ENCODE assay signal across 10 mouse cellular contexts in the genomic region with DNA sequence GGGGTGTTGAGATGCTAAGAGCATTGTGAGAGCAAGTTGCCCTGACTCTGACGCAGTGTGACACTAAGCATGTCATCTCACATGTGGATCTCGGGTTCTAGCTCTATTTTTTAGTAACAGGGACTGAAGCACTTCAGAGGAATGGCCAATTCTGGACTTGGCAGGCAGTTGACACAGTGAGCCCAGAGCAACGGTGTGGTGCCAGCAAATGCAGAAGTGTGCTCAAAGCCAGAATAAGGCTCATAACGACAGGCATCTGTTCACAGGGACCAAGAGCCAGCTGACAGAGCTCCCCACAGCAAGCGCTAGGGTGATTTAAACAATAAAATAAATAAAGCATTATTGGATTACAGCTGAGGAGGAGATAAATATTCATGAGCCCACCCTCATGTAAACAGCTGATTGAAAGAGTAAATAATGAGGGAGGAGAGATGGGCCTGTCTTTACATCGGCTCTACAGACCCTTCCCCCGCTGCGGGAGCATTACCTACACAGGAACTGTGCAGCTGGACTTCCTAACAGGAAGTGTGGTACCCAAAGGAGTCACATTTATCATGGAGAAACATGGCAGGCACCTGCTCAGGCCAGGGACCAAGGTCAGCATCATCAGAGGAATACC.
DNase-seq lines count a peak whose midpoint lies in the region; ATAC-seq and TF ChIP-seq lines count a peak whose summit lies in the region.
"Had no signal": no experiment of that assay in that cellular context is flagged by ENCODE, and none has a peak within 500 bp of the region (broad histone marks: within the 10 kb centered on the region; RNA-seq: fewer than 3 reads in every experiment).

No protein-coding gene starts in this region.

- no peaks in the 10 kb centered on the region for H3K9me3 ChIP-seq in lung, embryonic 15.5 days
- no peaks in the 10 kb centered on the region for H3K9me3 ChIP-seq in forebrain, embryonic 14.5 days (replicated peaks; ENCODE audit: control insufficient read depth, low read length)
- no peaks in the 10 kb centered on the region for H3K9me3 ChIP-seq in hindbrain, embryonic 13.5 days
- no peaks in the 10 kb centered on the region for H3K9me3 ChIP-seq in midbrain, postnatal 0 days (ENCODE audit: low read length)
- H3K9me3 ChIP-seq: heart, embryonic 15.5 days; limb, embryonic 15.5 days had no signal

- H3K4me1 ChIP-seq in lung, embryonic 15.5 days: peaks cover 23% of the 10 kb centered on the region
- peaks cover 5% of the 10 kb centered on the region; the same call in 1 of the 2 replicates for H3K4me1 ChIP-seq in lung, adult 2 months (ENCODE audit: control insufficient read depth, insufficient read depth, low read length)
- H3K4me1 ChIP-seq in forebrain, embryonic 14.5 days (ENCODE audit: control insufficient read depth, insufficient read depth, low read length): peaks cover 7% of the 10 kb centered on the region
- H3K4me1 ChIP-seq in hindbrain, embryonic 13.5 days (replicated peaks): peaks cover 39% of the 10 kb centered on the region
- H3K4me1 ChIP-seq in midbrain, postnatal 0 days (ENCODE audit: insufficient read depth, low read length): 0 out of 2 replicates have a peak, but pooled peaks cover 3% of the 10 kb centered on the region

- H3K27me3 ChIP-seq in lung, embryonic 15.5 days: no peaks in the 10 kb centered on the region
- no peaks in the 10 kb centered on the region for H3K27me3 ChIP-seq in forebrain, embryonic 14.5 days (replicated peaks; ENCODE audit: control insufficient read depth, insufficient read depth, low read length)
- H3K27me3 ChIP-seq in hindbrain, embryonic 13.5 days: 0 out of 2 replicates have a peak, but pooled peaks cover 3% of the 10 kb centered on the region
- H3K27me3 ChIP-seq in midbrain, postnatal 0 days (ENCODE audit: insufficient read depth, low read length): no peaks in the 10 kb centered on the region
- H3K27me3 ChIP-seq: heart, embryonic 15.5 days; limb, embryonic 15.5 days had no signal

- H3K9ac ChIP-seq in lung, embryonic 15.5 days: no peak overlapping the region
- no peak overlapping the region for H3K9ac ChIP-seq in forebrain, embryonic 14.5 days (ENCODE audit: low read length)
- no peak overlapping the region for H3K9ac ChIP-seq in hindbrain, embryonic 13.5 days
- no peak overlapping the region for H3K9ac ChIP-seq in midbrain, postnatal 0 days (replicated peaks; ENCODE audit: low read length, poor library complexity, severe bottlenecking)
- H3K9ac ChIP-seq: heart, embryonic 15.5 days; limb, embryonic 15.5 days had no signal

- DNase-seq in lung, adult 2 months: no peak
- peak; percentile 85 for DNase-seq in forebrain, embryonic 14.5 days (ENCODE audit: low spot score)
- peak; percentile 79 for DNase-seq in midbrain, postnatal 0 days (ENCODE audit: low spot score)
- no peak for DNase-seq in spleen, postnatal 36 days (ENCODE audit: low spot score in 2 of 2)
- no peak for DNase-seq in left cerebral cortex, adult 11 months (ENCODE audit: low spot score)

- H3K4me2 ChIP-seq in lung, embryonic 15.5 days: no peak overlapping the region
- no peak overlapping the region for H3K4me2 ChIP-seq in forebrain, embryonic 14.5 days (ENCODE audit: low read length)
- H3K4me2 ChIP-seq in hindbrain, embryonic 13.5 days: no peak overlapping the region
- H3K4me2 ChIP-seq in midbrain, postnatal 0 days (ENCODE audit: low read depth, low read length, poor library complexity, severe bottlenecking): no peak overlapping the region
- H3K4me2 ChIP-seq: heart, embryonic 15.5 days; limb, embryonic 15.5 days had no signal

- no peak overlapping the region for H3K27ac ChIP-seq in lung, embryonic 15.5 days
- peak overlapping the region; percentile 35; the same call in 1 of the 2 replicates for H3K27ac ChIP-seq in forebrain, embryonic 14.5 days (ENCODE audit: low read depth, low read length)
- H3K27ac ChIP-seq in hindbrain, embryonic 13.5 days: peak overlapping the region; percentile 58
- H3K27ac ChIP-seq in midbrain, postnatal 0 days (ENCODE audit: low read depth, low read length): no peak overlapping the region
- H3K27ac ChIP-seq: heart, embryonic 15.5 days; limb, embryonic 15.5 days had no signal

- no peaks in the 10 kb centered on the region for H3K36me3 ChIP-seq in lung, embryonic 15.5 days
- no peaks in the 10 kb centered on the region for H3K36me3 ChIP-seq in forebrain, embryonic 14.5 days (ENCODE audit: control insufficient read depth, insufficient read depth, low read length)
- H3K36me3 ChIP-seq in hindbrain, embryonic 13.5 days: no peaks in the 10 kb centered on the region
- H3K36me3 ChIP-seq in midbrain, postnatal 0 days (ENCODE audit: insufficient read depth, low read length): no peaks in the 10 kb centered on the region
- H3K36me3 ChIP-seq: heart, embryonic 15.5 days; limb, embryonic 15.5 days had no signal

- 35% methylated on average over 8 of the region's 8 CpGs for WGBS in lung, embryonic 15.5 days
- 28% methylated on average over 8 of the region's 8 CpGs for WGBS in lung, adult 2 months
- 27% methylated on average over 8 of the region's 8 CpGs for WGBS in forebrain, embryonic 14.5 days
- 30% methylated on average over 8 of the region's 8 CpGs for WGBS in hindbrain, embryonic 13.5 days
- WGBS in midbrain, postnatal 0 days: 36% methylated on average over 8 of the region's 8 CpGs

- TF ChIP-seq POLR2A in lung, adult 2 months (IDR thresholded peaks at IDR 0.05; ENCODE audit: borderline replicate concordance, extremely low read depth, low read depth, low read length): no peak

- ATAC-seq in lung, embryonic 15.5 days (ENCODE audit: borderline replicate concordance, extremely low read depth, low FRiP score, low TSS enrichment): peak; percentile 37; the same call in 1 of the 2 replicates
- peak; percentile 89 for ATAC-seq in forebrain, embryonic 14.5 days
- peak; percentile 70 for ATAC-seq in hindbrain, embryonic 13.5 days (ENCODE audit: low FRiP score)
- peak; percentile 20; the same call in 1 of the 2 replicates for ATAC-seq in midbrain, postnatal 0 days (ENCODE audit: low FRiP score)
- no peak for ATAC-seq in erythroblast, adult 5-6 weeks (replicated peaks; ENCODE audit: low FRiP score, poor library complexity, severe bottlenecking)

- no peak overlapping the region for H3K4me3 ChIP-seq in lung, embryonic 15.5 days
- H3K4me3 ChIP-seq in lung, adult 2 months (replicated peaks; ENCODE audit: extremely low read depth, low read depth, low read length): no peak overlapping the region
- H3K4me3 ChIP-seq in forebrain, embryonic 14.5 days (ENCODE audit: low read depth, low read length): no peak overlapping the region
- H3K4me3 ChIP-seq in hindbrain, embryonic 13.5 days: no peak overlapping the region
- H3K4me3 ChIP-seq in midbrain, postnatal 0 days (ENCODE audit: low read depth, low read length): no peak overlapping the region
- H3K4me3 ChIP-seq: heart, embryonic 15.5 days; limb, embryonic 15.5 days had no signal

- no peak for TF ChIP-seq CTCF in lung, adult 2 months (IDR thresholded peaks at IDR 0.05; ENCODE audit: insufficient read depth, low read length)
- no peak for TF ChIP-seq CTCF in midbrain, postnatal 0 days (IDR thresholded peaks at IDR 0.05)

Comparison
In these comparisons a context has a peak if more than half of its experiments do, and no peak if none do; other contexts are left out.
1. H3K27ac ChIP-seq: peak in forebrain, embryonic 14.5 days (single experiment) and hindbrain, embryonic 13.5 days (single experiment); none in lung, embryonic 15.5 days (single experiment) and midbrain, postnatal 0 days (single experiment).
2. DNase-seq: peak in forebrain, embryonic 14.5 days (single experiment) and midbrain, postnatal 0 days (single experiment); none in lung, adult 2 months (single experiment), spleen, postnatal 36 days (0 of 2) and left cerebral cortex, adult 11 months (single experiment).